20 mouse cellular contexts compared by ENCODE assay signal in the genomic region with DNA sequence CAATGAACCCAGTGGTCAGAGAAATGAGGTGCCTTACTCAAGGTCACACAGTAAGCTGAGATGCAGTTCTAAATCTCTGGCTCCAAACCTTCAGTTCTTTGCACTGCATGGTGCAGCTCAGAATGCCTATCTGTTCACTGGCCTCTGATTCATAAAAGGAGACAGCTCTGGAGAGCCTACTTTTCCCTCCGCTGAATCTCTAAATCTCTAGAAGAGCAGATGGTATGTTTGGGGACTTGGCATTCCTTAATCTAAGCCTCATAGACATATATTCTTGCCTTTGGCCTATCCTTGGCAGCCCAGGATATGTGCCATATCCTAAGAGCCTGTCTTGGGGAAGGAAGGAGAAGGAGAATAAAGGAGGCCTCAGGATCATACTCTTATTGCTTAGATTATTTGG. TPM values are rescaled to one million over a fixed set of nuclear protein-coding genes. Genes with fewer than 3 reads are reported as not detected.
A peak's percentile ranks its signal among the peaks of the same experiment; 100 is the strongest.
DNase-seq lines count a peak whose midpoint lies in the region; ATAC-seq and TF ChIP-seq lines count a peak whose summit lies in the region.
"Had no signal": no experiment of that assay in that cellular context is flagged by ENCODE, and none has a peak within 500 bp of the region (broad histone marks: within the 10 kb centered on the region; RNA-seq: fewer than 3 reads in every experiment).

No protein-coding gene starts in this region.

- H3K9ac ChIP-seq in forebrain, postnatal 0 days = no peak overlapping the region
- H3K9ac ChIP-seq in forebrain, embryonic 14.5 days (ENCODE audit: low read length) = no peak overlapping the region
- H3K9ac ChIP-seq in lung, embryonic 16.5 days (ENCODE audit: low read length) = no peak overlapping the region
- H3K9ac ChIP-seq in intestine, embryonic 16.5 days (ENCODE audit: low read depth, low read length) = no peak overlapping the region
- H3K9ac ChIP-seq: embryonic facial prominence, embryonic 12.5 days; embryonic facial prominence, embryonic 15.5 days; forebrain, embryonic 15.5 days; hindbrain, embryonic 12.5 days; hindbrain, embryonic 15.5 days had no signal

- H3K4me1 ChIP-seq in forebrain, postnatal 0 days (ENCODE audit: insufficient read depth) = no peaks in the 10 kb centered on the region
- no peaks in the 10 kb centered on the region for H3K4me1 ChIP-seq in forebrain, embryonic 14.5 days (ENCODE audit: control insufficient read depth, insufficient read depth, low read length)
- H3K4me1 ChIP-seq in lung, embryonic 16.5 days (replicated peaks; ENCODE audit: control insufficient read depth, insufficient read depth, low read length) = no peaks in the 10 kb centered on the region
- no peaks in the 10 kb centered on the region for H3K4me1 ChIP-seq in intestine, embryonic 16.5 days (ENCODE audit: control insufficient read depth, insufficient read depth, low read length)
- H3K4me1 ChIP-seq: embryonic facial prominence, embryonic 12.5 days; embryonic facial prominence, embryonic 15.5 days; forebrain, embryonic 15.5 days; hindbrain, embryonic 12.5 days; hindbrain, embryonic 15.5 days had no signal

- peak; percentile 56; the same call in 1 of the 2 replicates for ATAC-seq in forebrain, postnatal 0 days
- ATAC-seq in forebrain, embryonic 14.5 days = no peak
- no peak for ATAC-seq in lung, embryonic 16.5 days (ENCODE audit: low read depth)
- ATAC-seq in intestine, embryonic 16.5 days = no peak
- ATAC-seq: forebrain, embryonic 15.5 days; Patski had no signal

- H3K36me3 ChIP-seq in forebrain, postnatal 0 days (ENCODE audit: insufficient read depth) = no peaks in the 10 kb centered on the region
- H3K36me3 ChIP-seq in forebrain, embryonic 14.5 days (ENCODE audit: control insufficient read depth, insufficient read depth, low read length) = no peaks in the 10 kb centered on the region
- H3K36me3 ChIP-seq in lung, embryonic 16.5 days (ENCODE audit: control insufficient read depth, insufficient read depth, low read length) = no peaks in the 10 kb centered on the region
- H3K36me3 ChIP-seq in intestine, embryonic 16.5 days (ENCODE audit: control insufficient read depth, insufficient read depth, low read length) = no peaks in the 10 kb centered on the region
- H3K36me3 ChIP-seq: embryonic facial prominence, embryonic 12.5 days; embryonic facial prominence, embryonic 15.5 days; forebrain, embryonic 15.5 days; hindbrain, embryonic 12.5 days; hindbrain, embryonic 15.5 days had no signal

- H3K27ac ChIP-seq in forebrain, postnatal 0 days (ENCODE audit: low read depth, low read length) = no peak overlapping the region
- H3K27ac ChIP-seq in forebrain, embryonic 14.5 days (ENCODE audit: low read depth, low read length) = no peak overlapping the region
- peak overlapping the region; percentile 25 for H3K27ac ChIP-seq in lung, embryonic 16.5 days (ENCODE audit: low read length)
- H3K27ac ChIP-seq in intestine, embryonic 16.5 days (ENCODE audit: low read length) = no peak overlapping the region
- H3K27ac ChIP-seq: embryonic facial prominence, embryonic 12.5 days; embryonic facial prominence, embryonic 15.5 days; forebrain, embryonic 15.5 days; hindbrain, embryonic 12.5 days; hindbrain, embryonic 15.5 days had no signal

- no peak for TF ChIP-seq CTCF in forebrain, postnatal 0 days (IDR thresholded peaks at IDR 0.05; ENCODE audit: low read depth)

- H3K9me3 ChIP-seq in forebrain, postnatal 0 days (ENCODE audit: low read length) = no peaks in the 10 kb centered on the region
- no peaks in the 10 kb centered on the region for H3K9me3 ChIP-seq in forebrain, embryonic 14.5 days (replicated peaks; ENCODE audit: control insufficient read depth, low read length)
- H3K9me3 ChIP-seq in lung, embryonic 16.5 days (ENCODE audit: control insufficient read depth, low read length) = no peaks in the 10 kb centered on the region
- no peaks in the 10 kb centered on the region for H3K9me3 ChIP-seq in intestine, embryonic 16.5 days (ENCODE audit: control insufficient read depth, low read length)
- H3K9me3 ChIP-seq: embryonic facial prominence, embryonic 12.5 days; embryonic facial prominence, embryonic 15.5 days; forebrain, embryonic 15.5 days; hindbrain, embryonic 12.5 days; hindbrain, embryonic 15.5 days had no signal

- no peak overlapping the region for H3K4me2 ChIP-seq in forebrain, postnatal 0 days (ENCODE audit: low read depth)
- no peak overlapping the region for H3K4me2 ChIP-seq in forebrain, embryonic 14.5 days (ENCODE audit: low read length)
- H3K4me2 ChIP-seq in lung, embryonic 16.5 days (ENCODE audit: low read depth, low read length) = no peak overlapping the region
- no peak overlapping the region for H3K4me2 ChIP-seq in intestine, embryonic 16.5 days (ENCODE audit: low read depth, low read length)
- H3K4me2 ChIP-seq: embryonic facial prominence, embryonic 12.5 days; embryonic facial prominence, embryonic 15.5 days; forebrain, embryonic 15.5 days; heart, embryonic 11.5 days; hindbrain, embryonic 12.5 days; hindbrain, embryonic 15.5 days had no signal

- peak; percentile 12 for DNase-seq in cerebellum, adult 9-11 months
- no peak for DNase-seq in cerebellum, postnatal 36 days
- DNase-seq in forebrain, postnatal 0 days = peak; percentile 22
- no peak for DNase-seq in forebrain, embryonic 14.5 days (ENCODE audit: low spot score)
- DNase-seq in lung, adult 18-20 months = no peak
- DNase-seq in telencephalon, adult 2 months (ENCODE audit: low read depth, low spot score) = peak; percentile 35
- DNase-seq: cerebellum, adult 11 months; cerebellum, adult 8-10 months; gastrocnemius, postnatal 14 days; heart, adult 11 months; kidney, adult 11 months had no signal

- no peak overlapping the region for H3K4me3 ChIP-seq in forebrain, postnatal 0 days (ENCODE audit: low read depth, low read length)
- H3K4me3 ChIP-seq in forebrain, embryonic 14.5 days (ENCODE audit: low read depth, low read length) = no peak overlapping the region
- no peak overlapping the region for H3K4me3 ChIP-seq in lung, embryonic 16.5 days (ENCODE audit: low read length)
- no peak overlapping the region for H3K4me3 ChIP-seq in intestine, embryonic 16.5 days (ENCODE audit: low read length)
- H3K4me3 ChIP-seq: embryonic facial prominence, embryonic 12.5 days; embryonic facial prominence, embryonic 15.5 days; forebrain, embryonic 15.5 days; hindbrain, embryonic 12.5 days; hindbrain, embryonic 15.5 days had no signal

- WGBS in forebrain, postnatal 0 days = 88% methylated on average over 1 of the region's 1 CpGs
- WGBS in forebrain, embryonic 14.5 days = 86% methylated on average over 1 of the region's 1 CpGs
- 89% methylated on average over 1 of the region's 1 CpGs for WGBS in lung, embryonic 16.5 days
- 96% methylated on average over 1 of the region's 1 CpGs for WGBS in intestine, embryonic 16.5 days

- H3K27me3 ChIP-seq in forebrain, postnatal 0 days (ENCODE audit: insufficient read depth, low read length) = no peaks in the 10 kb centered on the region
- H3K27me3 ChIP-seq in forebrain, embryonic 14.5 days (replicated peaks; ENCODE audit: control insufficient read depth, insufficient read depth, low read length) = no peaks in the 10 kb centered on the region
- no peaks in the 10 kb centered on the region for H3K27me3 ChIP-seq in lung, embryonic 16.5 days (ENCODE audit: control insufficient read depth, insufficient read depth, low read depth, low read length)
- no peaks in the 10 kb centered on the region for H3K27me3 ChIP-seq in intestine, embryonic 16.5 days (replicated peaks; ENCODE audit: control insufficient read depth, insufficient read depth, low read length)
- H3K27me3 ChIP-seq: embryonic facial prominence, embryonic 15.5 days; forebrain, embryonic 15.5 days had no signal

RNA-seq across cellular contexts. Expression of a gene that starts 38.8 kb away (rescaled TPM):
- total RNA-seq in forebrain, postnatal 0 days (2014; rRNA removed) = 15.4 and 18.3 TPM in 2 replicates
- polyA plus RNA-seq in forebrain, postnatal 0 days (2015; fragmentation: Nextera tagmentation; extraction: Ambion mirVana) = 2.1 and 3.3 TPM in 2 replicates
- polyA plus RNA-seq in forebrain, embryonic 14.5 days (2014; fragmentation: Nextera tagmentation; extraction: Ambion mirVana) = 2.4 and 3.7 TPM in 2 replicates
- 6.2 and 7.5 TPM in 2 replicates for polyA plus RNA-seq in lung, embryonic 16.5 days (2015; fragmentation: Nextera tagmentation; extraction: Ambion mirVana)
- 1.6 and 1.8 TPM in 2 replicates for polyA plus RNA-seq in intestine, embryonic 16.5 days (2015; fragmentation: Nextera tagmentation; extraction: Ambion mirVana)

Comparison
In these comparisons a context has a peak if more than half of its experiments do, and no peak if none do; other contexts are left out.
1. DNase-seq: peak in cerebellum, adult 9-11 months (single experiment), forebrain, postnatal 0 days (single experiment) and telencephalon, adult 2 months (single experiment); none in cerebellum, postnatal 36 days (0 of 2), forebrain, embryonic 14.5 days (single experiment) and lung, adult 18-20 months (0 of 2).